Mouse (Mus musculus) heart, embryonic 12.5 days (tissue): ENCODE measurements around the gene Tbrg1. TPM values are rescaled to one million over a fixed set of nuclear protein-coding genes. Genes with fewer than 3 reads are reported as not detected.

Experiments
- ATAC-seq: fragments of 200-750 bp; cut with Nextera tagmentation; 2 replicates; pipeline ENCODE4 v1.8.0; 2017; ENCODE audit warnings: moderate TSS enrichment, moderate library complexity; ENCODE audit not compliant: insufficient number of reproducible peaks, low FRiP score
- H3K27ac ChIP-seq: fragments of 300-500 bp; sonication (generic); 2 replicates; pipeline ENCODE4 v1.5.1; 2016; ENCODE audit warnings: mild to moderate bottlenecking, moderate library complexity; ENCODE audit not compliant: poor library complexity, severe bottlenecking
- H3K27me3 ChIP-seq: fragments of 300-500 bp; sonication (generic); replicated peaks from 2 replicates; pipeline ENCODE4 v1.6.1; 2016; ENCODE audit warnings: mild to moderate bottlenecking, moderate library complexity
- H3K36me3 ChIP-seq: fragments of 300-500 bp; sonication (generic); 2 replicates; pipeline ENCODE4 v1.6.1; 2016; ENCODE audit warnings: mild to moderate bottlenecking, moderate library complexity
- H3K4me1 ChIP-seq: fragments of 300-500 bp; sonication (generic); replicated peaks from 2 replicates; pipeline ENCODE4 v1.6.1; 2016; ENCODE audit warnings: mild to moderate bottlenecking
- H3K4me2 ChIP-seq: fragments of 300-500 bp; sonication (generic); 2 replicates; pipeline ENCODE4 v1.6.1; 2016; ENCODE audit warnings: mild to moderate bottlenecking, moderate library complexity
- H3K4me3 ChIP-seq: fragments of 300-500 bp; sonication (generic); 2 replicates; pipeline ENCODE4 v1.5.1; 2016; ENCODE audit warnings: mild to moderate bottlenecking
- H3K9ac ChIP-seq: fragments of 300-500 bp; sonication (generic); 2 replicates; pipeline ENCODE4 v1.6.1; 2016; ENCODE audit warnings: mild to moderate bottlenecking, moderate library complexity
- H3K9me3 ChIP-seq: fragments of 300-500 bp; sonication (generic); replicated peaks from 2 replicates; pipeline ENCODE4 v1.6.1; 2016; ENCODE audit warnings: mild to moderate bottlenecking, moderate library complexity
- WGBS: fragments of 180-500 bp; shearing (Covaris S2); methylation state at CpG from one replicate; pipeline ENCODE4 v1.1.7; 2016; 5-methylcytosine and 5-hydroxymethylcytosine counted together
- polyA plus RNA-seq: library from polyadenylated mRNA; unstranded; fragments of >200 nt; fragmentation: Nextera tagmentation; extraction: Ambion mirVana; gene quantifications from 2 replicates; pipeline ENCODE4 v1.2.1, GENCODE M21; 2016

Gene Tbrg1
- 151 and 162 TPM in 2 replicates for polyA plus RNA-seq

DNA sequence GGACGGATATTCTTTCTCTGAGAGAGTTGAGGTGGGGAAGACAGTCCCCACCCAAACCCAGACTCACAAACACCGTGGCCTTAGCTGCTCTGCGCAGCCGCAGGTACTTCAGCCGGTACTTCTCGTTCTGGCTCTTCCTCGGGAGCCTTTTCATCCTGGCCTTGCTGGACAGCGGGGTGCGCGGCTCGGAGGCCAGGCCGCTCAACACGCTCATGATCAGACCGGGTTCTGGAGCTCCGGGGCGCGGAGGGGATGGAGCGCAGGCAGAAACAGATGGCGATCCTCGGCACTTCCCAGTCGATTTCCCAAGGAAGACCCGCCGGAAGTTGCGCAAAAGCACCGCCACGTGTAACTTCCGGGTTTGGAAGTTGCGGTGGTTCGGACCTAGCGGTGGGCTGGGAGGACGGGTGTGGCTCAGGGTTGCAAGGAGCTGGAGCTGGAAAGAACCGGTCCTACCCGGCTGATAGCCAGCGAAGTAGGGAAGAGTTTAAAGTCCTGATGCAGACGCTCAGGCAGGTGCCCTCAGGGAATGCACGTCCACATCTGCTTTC is at the start of gene Tbrg1:
Tbrg1 (minus strand) TSS at position 382 of the 551 bp plus-strand sequence.
- Histone ChIP-seq H3K4me2 (peak within 1 kb of the TSS; percentile 83), H3K27ac (peak within 1 kb of the TSS; percentile 90), H3K4me1 (peaks cover 20% of the 10 kb centered on the region), H3K36me3 (peaks cover 29% of the 10 kb centered on the region), H3K27me3 (no peaks in the 10 kb centered on the region), H3K9me3 (no peaks in the 10 kb centered on the region), H3K9ac (peak within 1 kb of the TSS; percentile 84), H3K4me3 (peak within 1 kb of the TSS; percentile 66)
- peak; percentile 88 for ATAC-seq
- under 1% methylated on average over 36 of the region's 36 CpGs for WGBS

DNA sequence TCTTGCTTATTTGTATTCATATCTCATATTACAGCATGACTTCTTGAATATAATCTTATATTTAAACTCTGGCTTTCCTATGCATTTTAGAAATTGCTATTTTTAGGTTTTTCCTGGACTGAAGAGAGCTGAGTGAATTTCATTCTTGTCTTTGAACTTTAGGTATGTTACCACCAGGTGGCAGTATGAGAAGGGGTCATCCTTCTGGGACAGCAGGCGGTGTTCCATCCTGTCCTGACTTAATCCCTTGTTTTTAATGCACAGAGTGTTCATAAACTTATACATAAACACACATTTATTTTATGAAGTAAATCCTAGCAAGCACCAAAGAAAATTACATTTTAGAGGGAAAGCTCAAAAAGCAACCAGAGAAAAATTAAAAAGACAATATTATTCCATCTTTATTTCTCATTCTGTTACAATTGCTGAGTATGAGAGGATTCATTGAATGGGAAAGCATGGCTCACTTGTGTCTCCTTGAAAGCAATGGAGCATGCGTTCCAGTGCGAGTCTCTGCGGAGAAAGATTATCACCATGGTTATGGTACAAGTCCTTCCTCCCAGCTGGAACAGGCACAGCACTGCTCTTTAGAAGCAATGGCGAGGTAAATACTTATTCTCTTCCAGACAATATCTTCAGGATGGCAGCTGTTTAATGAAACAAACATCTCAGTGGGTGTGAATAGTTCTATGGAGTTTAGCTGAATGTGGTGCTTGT is 33.0 kb upstream of the Tbrg1 start:
- 55% methylated on average over 5 of the region's 5 CpGs for WGBS

DNA sequence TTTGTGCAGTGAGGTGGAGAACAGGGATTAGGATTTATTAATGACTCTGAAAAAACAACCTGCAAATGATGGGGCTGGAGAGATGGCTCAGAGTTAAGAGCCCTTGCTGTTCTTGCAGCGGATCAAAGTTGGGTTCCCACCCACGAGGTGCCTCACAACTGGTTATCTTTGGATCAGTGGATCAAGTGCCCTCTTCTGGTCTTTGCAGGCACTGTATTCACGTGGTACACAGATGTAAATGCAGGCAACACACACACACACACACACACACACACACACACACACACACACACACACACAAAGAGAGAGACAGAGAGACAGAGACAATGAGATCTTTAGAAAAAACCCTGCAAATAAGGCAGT is 30.8 kb upstream of the Tbrg1 start:
- Histone ChIP-seq H3K36me3 (no peaks in the 10 kb centered on the region), H3K9ac (no peak overlapping the region), H3K9me3 (no peaks in the 10 kb centered on the region), H3K4me2 (no peak overlapping the region), H3K27ac (no peak overlapping the region), H3K4me1 (no peaks in the 10 kb centered on the region), H3K27me3 (no peaks in the 10 kb centered on the region), H3K4me3 (no peak overlapping the region)
- 42% methylated on average over 3 of the region's 3 CpGs for WGBS
- ATAC-seq: no peak

More for the DNA sequence above, 33.0 kb upstream of the Tbrg1 start:
- Histone ChIP-seq H3K9ac (no peak overlapping the region), H3K4me1 (no peaks in the 10 kb centered on the region), H3K4me2 (no peak overlapping the region), H3K36me3 (no peaks in the 10 kb centered on the region), H3K27me3 (no peaks in the 10 kb centered on the region), H3K27ac (no peak overlapping the region), H3K4me3 (no peak overlapping the region), H3K9me3 (no peaks in the 10 kb centered on the region)
- no peak for ATAC-seq

DNA sequence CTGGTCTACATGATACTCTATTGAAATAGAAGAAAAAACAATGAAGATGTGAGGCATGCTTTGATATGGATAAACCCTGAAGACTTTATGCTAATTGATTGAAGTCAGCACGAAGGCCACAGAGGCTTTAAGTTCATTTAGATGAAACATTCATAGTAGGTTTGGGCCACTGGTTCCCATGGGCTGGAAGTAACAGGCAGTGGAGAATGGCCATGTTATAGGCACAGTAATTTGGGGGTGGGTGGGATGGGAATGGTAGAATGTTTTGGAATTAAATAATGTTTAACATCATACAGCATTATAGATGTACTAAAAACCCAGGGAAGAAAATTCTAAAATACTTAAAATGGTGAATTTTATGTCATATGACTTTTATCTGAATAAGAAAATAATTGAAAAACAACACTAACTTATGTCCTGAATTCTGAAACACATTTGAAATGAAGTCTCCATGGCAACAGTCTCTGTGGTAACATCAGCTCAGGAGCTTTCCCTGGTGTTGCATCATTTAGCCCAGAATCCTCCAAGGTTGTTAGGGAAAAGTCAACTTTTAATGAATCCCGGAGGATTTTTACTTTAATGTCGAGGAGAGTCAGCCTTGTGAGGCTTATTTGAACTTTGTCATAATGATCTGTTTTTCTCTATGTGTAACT is 30.3 kb upstream of the Tbrg1 start:
- WGBS: 75% methylated on average over 3 of the region's 3 CpGs
- H3K27ac ChIP-seq: no peak overlapping the region
- no peaks in the 10 kb centered on the region for H3K27me3 ChIP-seq
- no peaks in the 10 kb centered on the region for H3K4me1 ChIP-seq
- no peaks in the 10 kb centered on the region for H3K36me3 ChIP-seq
- no peak overlapping the region for H3K4me3 ChIP-seq
- H3K4me2 ChIP-seq: no peak overlapping the region
- no peaks in the 10 kb centered on the region for H3K9me3 ChIP-seq
- no peak overlapping the region for H3K9ac ChIP-seq
- no peak for ATAC-seq

DNA sequence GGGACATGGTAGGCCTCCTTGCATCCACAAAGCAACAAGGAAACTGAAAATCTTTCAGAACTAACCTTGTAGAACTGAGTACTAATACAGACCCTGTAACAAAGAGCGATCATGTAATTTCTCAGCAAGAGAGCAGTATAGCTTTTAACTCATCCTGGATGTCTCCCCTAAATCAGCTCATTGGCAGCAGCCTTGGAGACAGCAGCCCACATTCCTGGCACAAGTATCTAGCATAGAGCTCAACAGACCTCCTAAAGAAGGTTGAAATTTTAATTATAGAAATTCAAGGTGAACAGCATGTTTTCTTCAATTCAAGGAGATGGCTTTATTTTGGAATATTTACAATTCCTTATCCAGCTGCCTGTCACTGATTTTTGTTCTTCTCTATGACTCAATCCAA is 24.0 kb upstream of the Tbrg1 start:
- WGBS: 77% methylated on average over 1 of the region's 1 CpGs
- H3K27me3 ChIP-seq: no peaks in the 10 kb centered on the region
- no peaks in the 10 kb centered on the region for H3K36me3 ChIP-seq
- H3K4me1 ChIP-seq: no peaks in the 10 kb centered on the region
- H3K9ac ChIP-seq: no peak overlapping the region
- no peak overlapping the region for H3K4me2 ChIP-seq
- H3K4me3 ChIP-seq: no peak overlapping the region
- no peak overlapping the region for H3K27ac ChIP-seq
- no peaks in the 10 kb centered on the region for H3K9me3 ChIP-seq
- ATAC-seq: no peak

DNA sequence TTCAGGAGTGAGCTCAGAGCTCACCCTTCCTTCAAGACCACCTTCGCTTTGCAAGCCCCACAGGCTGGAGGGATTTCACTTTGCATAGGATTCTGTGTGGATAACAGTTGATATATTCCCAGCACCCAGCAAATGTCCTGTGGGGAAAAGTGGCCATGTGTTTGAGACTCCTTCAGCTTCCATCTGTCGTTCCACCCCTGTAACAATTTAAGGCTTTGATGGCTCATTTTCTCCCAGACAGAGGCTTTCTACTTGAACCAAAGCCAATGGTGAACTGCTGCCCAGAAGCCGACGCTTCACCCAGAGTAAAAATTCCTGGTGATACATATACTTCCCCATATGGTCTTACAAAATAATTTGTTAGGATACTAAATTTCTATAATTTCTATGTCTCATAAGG is 18.2 kb upstream of the Tbrg1 start:
- Histone ChIP-seq H3K4me3 (no peak overlapping the region), H3K9ac (no peak overlapping the region), H3K27ac (no peak overlapping the region), H3K4me1 (no peaks in the 10 kb centered on the region), H3K9me3 (no peaks in the 10 kb centered on the region), H3K4me2 (no peak overlapping the region), H3K36me3 (no peaks in the 10 kb centered on the region), H3K27me3 (no peaks in the 10 kb centered on the region)
- 76% methylated on average over 4 of the region's 4 CpGs for WGBS
- no peak for ATAC-seq

DNA sequence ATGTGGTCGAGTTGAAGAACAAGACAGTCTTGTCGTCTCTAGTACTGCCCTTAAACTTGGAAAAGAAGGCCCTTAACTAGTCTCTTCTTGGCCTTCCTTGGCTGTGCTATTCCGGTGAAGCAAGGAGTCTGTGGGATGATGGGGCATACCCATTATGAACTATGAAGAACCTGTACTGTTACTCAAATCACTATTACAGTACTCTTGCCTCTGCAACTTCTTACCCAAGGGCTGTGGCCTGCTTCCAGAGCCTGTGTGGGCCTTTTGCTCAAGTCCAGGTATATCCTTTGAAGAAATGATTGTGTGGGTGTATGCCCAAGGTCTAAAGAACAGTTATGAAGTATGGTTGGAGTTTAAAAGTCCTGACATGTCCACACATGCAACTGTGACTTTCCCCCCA is 13.1 kb upstream of the Tbrg1 start:
- ATAC-seq: no peak
- Histone ChIP-seq H3K27me3 (no peaks in the 10 kb centered on the region), H3K4me1 (peaks cover 21% of the 10 kb centered on the region), H3K36me3 (no peaks in the 10 kb centered on the region), H3K27ac (no peak overlapping the region), H3K4me2 (no peak overlapping the region), H3K4me3 (no peak overlapping the region), H3K9ac (no peak overlapping the region), H3K9me3 (no peaks in the 10 kb centered on the region)
- WGBS: 85% methylated on average over 3 of the region's 3 CpGs

DNA sequence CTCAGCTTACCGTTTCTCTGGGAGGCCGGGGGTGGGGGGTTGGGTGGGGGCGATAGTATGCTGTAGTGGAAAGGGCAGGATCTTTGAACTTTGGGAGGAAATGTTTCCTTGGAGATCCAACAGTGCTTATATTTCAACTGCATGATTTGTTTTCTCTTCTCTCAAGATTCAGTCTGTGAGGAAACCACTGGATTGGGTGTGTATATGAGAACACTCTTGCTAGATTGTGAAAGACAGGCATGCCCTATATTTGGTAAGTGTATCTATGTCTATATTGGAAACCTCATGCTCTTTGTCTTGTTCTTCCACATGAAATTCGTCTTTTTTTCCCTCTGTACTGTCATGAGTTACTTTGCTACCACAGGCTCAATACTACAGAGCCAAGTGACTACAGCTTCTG is 12.6 kb upstream of the Tbrg1 start:
- no peak overlapping the region for H3K27ac ChIP-seq
- 61% methylated on average over 4 of the region's 4 CpGs for WGBS
- no peak overlapping the region for H3K4me3 ChIP-seq
- peaks cover 22% of the 10 kb centered on the region for H3K4me1 ChIP-seq
- no peak overlapping the region for H3K4me2 ChIP-seq
- no peaks in the 10 kb centered on the region for H3K9me3 ChIP-seq
- ATAC-seq: no peak
- H3K27me3 ChIP-seq: no peaks in the 10 kb centered on the region
- no peak overlapping the region for H3K9ac ChIP-seq
- H3K36me3 ChIP-seq: no peaks in the 10 kb centered on the region

DNA sequence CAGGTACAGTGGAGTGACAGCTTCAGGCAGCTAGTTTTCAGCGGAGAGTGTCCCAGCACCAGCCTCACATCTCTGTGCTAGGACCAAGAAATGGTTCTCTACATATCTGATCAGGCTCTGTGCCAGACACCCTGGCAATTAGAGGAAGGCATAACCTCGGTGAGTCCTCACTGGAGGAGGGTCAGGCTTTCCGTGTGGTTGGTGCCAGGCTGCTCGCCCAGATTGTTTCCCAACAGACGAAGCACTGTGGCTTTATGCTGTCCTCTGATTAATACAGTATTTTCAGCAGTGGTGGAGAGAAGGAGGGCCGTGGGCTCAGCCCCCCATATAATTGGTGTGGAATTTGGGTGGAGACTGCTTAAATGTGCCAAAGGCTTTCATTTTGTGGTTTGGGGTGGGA is 12.0 kb upstream of the Tbrg1 start, which contains the start of gene Panx3:
Panx3 (minus strand) TSS at position 121 of the 400 bp plus-strand sequence.
- Histone ChIP-seq H3K4me2 (no peak within 1 kb of the TSS), H3K27ac (no peak within 1 kb of the TSS), H3K4me1 (peaks cover 27% of the 10 kb centered on the region), H3K27me3 (no peaks in the 10 kb centered on the region), H3K9ac (no peak within 1 kb of the TSS), H3K9me3 (no peaks in the 10 kb centered on the region), H3K36me3 (no peaks in the 10 kb centered on the region), H3K4me3 (no peak within 1 kb of the TSS)
- 54% methylated on average over 6 of the region's 6 CpGs for WGBS
- no peak for ATAC-seq

DNA sequence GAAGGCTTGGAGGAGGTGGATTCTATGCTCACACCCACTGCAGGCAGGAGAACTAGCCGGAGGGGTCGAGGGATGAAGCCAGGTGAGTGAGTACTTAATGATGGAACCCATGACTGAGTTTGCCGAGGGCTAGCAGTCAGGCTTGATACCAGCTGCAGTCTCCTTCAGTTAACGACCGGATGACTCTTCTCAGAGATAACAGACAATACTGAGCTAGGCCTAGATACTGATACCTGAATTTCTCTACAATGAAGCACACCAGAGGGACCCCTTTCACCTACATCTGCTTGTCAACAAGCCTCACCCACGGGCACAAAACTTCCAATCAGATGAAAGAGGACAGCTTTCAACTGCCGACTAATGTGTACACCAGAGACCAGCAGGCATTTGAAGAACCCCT is 8.9 kb upstream of the Tbrg1 start:
- no peaks in the 10 kb centered on the region for H3K36me3 ChIP-seq
- H3K4me2 ChIP-seq: no peak overlapping the region
- peaks cover 30% of the 10 kb centered on the region for H3K4me1 ChIP-seq
- H3K27ac ChIP-seq: no peak overlapping the region
- no peaks in the 10 kb centered on the region for H3K27me3 ChIP-seq
- ATAC-seq: no peak
- H3K9me3 ChIP-seq: no peaks in the 10 kb centered on the region
- H3K4me3 ChIP-seq: no peak overlapping the region
- no peak overlapping the region for H3K9ac ChIP-seq
- 56% methylated on average over 7 of the region's 7 CpGs for WGBS

DNA sequence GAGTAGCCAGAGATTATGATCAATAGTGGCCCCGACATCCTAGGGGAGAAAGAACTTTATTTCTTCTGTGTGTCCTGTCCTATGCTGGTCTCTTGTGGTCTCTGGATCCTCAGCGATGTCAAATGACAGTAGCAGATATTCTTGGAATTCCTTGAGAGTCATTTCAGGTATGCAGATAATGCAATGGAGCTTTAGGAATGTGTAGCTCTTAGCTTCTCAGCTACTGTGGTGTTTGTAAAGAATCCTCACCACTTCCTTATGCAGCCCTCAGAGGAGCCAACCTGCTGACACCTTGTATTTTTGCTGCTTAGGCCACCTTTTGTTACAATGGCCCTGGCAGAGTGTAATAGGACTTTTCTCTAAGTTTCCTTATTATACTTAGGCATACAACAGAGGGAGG is 7.5 kb upstream of the Tbrg1 start:
- WGBS: 41% methylated on average over 2 of the region's 2 CpGs

More for the DNA sequence above, 7.5 kb upstream of the Tbrg1 start:
- no peak overlapping the region for H3K27ac ChIP-seq
- no peak overlapping the region for H3K4me2 ChIP-seq
- H3K4me1 ChIP-seq: peaks cover 30% of the 10 kb centered on the region
- H3K4me3 ChIP-seq: no peak overlapping the region
- H3K36me3 ChIP-seq: no peaks in the 10 kb centered on the region
- no peak for ATAC-seq
- no peaks in the 10 kb centered on the region for H3K27me3 ChIP-seq
- no peak overlapping the region for H3K9ac ChIP-seq
- H3K9me3 ChIP-seq: no peaks in the 10 kb centered on the region
